Mouse (Mus musculus) embryonic fibroblast, embryonic 13.5 days (primary cell): ENCODE data around the gene Slc9a3r2.

ENCODE experiments used
- CTCF ChIP-seq: IDR thresholded peaks from 2 replicates; pipeline ENCODE4 v1.5.1; 2011; ENCODE audit warnings: mild to moderate bottlenecking, control low read depth, low read length, moderate library complexity, borderline replicate concordance; ENCODE audit not compliant: insufficient read depth
- POLR2A ChIP-seq: IDR thresholded peaks from 2 replicates; pipeline ENCODE4 v1.6.1; 2011; ENCODE audit warnings: low read depth, mild to moderate bottlenecking, control low read depth, low read length, moderate library complexity

GRCm38 (mm10) chr17:24617561-24618194 is 32.4 kb downstream of the Slc9a3r2 start:
- TF ChIP-seq CTCF (peak; percentile 33; the same call in 1 of the 2 replicates), POLR2A (no peak)
